Mouse (Mus musculus): Measurements from ENCODE around the gene Cars2.
A peak's percentile ranks its signal among the peaks of the same experiment; 100 is the strongest.
"Not testable (repeated sequence)": the region's sequence is repeated elsewhere in the genome, so short reads cannot be mapped to it uniquely, and the experiment has no call there.

Cars2 gene

DNA sequence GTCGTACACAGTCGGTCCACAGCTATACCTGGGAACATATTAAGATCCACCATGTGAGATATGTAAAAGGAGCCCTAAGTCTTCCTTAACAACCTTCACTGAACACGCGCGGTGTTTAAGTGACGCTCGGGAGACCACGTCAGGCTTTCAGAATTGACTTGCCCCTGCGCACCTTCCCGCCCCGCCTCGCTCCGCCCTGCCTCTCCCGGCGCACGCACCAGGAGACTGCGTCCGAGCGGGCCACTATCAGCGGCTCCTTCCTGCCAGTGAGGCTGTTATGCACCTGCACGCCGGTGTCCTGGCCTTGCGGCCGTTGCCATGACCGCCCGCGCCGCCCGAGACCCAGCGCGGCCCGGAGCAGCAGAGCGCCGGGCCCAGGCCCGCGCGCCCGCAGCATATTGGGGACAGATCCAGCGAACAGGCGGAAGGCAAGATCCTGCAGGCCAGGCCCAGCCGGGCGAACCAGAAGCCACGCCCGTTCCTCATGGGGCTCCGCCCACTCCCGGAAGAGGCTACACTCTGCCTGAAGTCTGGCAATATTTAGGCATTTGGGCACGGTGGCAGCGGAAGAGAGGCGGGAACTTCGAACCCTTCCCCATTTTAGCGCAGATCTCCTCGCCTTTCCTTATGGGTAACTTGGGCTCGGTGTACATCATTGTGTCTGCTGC, at the start of gene Cars2:
Cars2 (minus strand) TSS at position 503 of the 668 bp plus-strand sequence.
- DNase-seq (ENCODE audit: low spot score): peak; percentile 92

DNA sequence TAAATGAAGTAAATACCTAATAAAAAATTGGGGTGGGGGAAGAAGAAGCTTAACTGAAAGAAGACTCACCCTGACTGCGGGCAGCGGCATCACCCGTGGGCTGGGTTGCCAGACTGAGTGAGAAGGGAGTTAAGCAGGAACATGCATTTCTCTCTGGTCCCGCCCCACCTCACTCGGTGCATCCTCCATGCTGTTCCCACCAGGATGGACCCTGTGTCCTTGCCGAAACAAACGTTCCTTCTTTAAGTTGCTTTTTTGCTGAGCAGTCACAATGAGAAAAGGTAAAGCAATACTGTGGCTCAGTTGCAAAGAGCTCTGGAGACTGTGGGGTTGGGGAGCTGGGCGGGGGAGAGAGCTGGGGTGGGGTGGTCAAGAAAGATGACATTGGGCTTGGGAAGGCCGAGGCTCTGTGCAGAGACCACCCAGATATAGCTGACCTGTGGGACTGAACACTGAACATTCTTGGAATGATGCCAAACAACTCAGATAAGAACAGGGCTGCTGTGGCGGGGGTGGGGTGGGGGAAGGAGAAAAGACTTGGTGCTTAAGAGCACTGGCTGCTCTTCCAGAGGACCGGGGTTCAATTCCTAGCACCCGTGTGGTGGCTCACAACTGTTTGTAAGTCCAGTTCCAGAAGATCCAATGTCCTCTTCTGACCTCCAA, 42.8 kb upstream of the Cars2 start:
- peak; percentile 31 for DNase-seq (ENCODE audit: low spot score)

DNA sequence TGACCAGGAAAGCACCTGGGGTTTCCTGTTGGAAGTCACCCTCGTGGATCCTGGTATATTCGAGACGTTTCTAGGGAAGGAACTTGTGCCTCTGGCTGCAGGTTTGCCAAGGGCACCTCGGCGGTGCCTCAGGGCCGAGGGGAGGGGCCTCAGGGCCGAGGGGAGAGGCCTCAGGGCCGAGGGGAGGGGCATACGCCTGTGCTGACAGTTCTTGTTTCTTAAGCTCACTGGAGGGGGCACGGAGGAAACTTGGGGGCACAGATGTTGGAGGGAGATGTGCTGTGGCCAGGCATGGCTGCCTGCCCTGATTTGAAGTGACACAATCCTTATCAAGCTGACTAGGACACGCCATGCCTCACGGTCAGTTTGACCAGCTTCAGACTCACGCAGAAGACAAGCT, 41.7 kb upstream of the Cars2 start:
- no peak for DNase-seq (ENCODE audit: low spot score)

DNA sequence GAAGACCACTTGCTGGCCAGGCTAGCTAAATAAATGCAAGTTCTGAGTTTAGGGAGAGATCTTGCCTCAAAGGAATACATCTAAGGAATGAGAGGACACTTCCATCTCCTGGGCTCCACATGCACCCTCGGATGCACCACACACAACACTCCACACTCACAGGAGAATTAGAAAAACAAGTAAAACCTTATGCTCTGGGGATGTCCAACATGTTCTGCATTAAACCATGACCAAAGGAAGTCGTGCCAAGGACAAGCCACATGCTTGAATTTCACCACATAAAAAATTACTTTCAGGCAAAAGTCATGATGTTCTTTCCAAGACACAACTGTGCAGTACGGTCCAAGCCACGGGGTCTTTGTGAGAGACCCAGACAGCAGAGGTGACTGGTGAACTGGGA, 41.3 kb upstream of the Cars2 start:
- DNase-seq (ENCODE audit: low spot score): no peak

DNA sequence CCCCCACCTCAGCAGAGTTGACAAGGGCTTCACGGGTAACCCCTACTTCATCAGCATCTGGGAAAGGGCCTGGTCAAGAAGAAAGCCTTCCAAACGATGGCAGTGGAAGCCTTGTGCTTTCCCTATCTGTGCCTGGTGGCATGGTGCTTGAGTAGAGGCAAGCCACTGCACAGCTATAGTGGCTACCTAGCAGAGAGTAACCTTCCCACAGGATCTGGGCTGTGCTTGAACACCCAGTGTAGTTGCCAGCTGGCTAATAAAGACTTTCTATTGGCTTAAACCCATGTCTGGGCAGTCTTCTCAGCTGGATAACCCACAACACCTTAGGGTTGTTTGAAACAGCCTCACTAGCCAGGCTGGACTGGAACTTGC, 35.8 kb upstream of the Cars2 start:
- DNase-seq (ENCODE audit: low spot score): no peak

DNA sequence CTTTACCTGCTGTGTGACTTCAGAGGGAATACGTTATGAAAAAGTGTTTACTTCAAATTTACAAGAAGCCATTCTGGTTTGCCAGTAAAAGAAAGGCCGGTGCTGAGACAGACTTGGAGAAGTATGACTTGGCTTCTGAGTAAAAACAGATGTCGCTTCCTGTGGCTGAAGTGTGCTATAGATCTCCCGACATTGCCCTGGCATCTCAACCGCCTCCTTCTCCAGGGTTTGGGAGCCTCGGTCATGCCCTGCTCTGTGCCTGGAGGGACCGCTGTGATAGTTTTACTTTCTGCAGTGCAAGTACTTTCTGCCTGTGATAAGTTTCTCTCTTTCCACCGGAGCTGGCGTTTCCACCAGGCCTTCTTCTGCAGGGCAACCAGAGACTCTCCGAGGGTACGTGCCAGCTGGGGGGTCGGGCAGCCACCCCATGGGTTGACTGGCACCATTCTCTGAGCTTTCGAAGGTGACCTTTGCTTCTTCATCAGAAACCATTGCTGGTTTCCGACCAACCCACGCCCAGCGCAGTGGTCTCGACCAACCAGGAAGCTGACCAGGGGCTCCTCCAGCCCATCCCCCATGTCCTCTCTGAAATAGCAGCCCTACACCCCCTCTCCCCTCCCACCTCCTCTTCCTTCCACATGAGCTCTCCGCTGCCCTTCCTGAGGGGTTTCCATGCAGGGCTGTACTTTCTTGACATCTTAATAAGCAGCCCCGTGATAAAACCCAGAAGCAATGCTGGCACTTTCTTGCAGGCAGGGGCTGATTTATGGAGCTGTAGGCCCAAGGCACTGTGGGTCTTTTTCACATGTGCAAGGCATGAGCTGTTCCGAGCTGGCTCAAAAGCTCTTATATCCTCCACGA, 35.2 kb upstream of the Cars2 start:
- peak; percentile 56 for DNase-seq (ENCODE audit: low spot score)

DNA sequence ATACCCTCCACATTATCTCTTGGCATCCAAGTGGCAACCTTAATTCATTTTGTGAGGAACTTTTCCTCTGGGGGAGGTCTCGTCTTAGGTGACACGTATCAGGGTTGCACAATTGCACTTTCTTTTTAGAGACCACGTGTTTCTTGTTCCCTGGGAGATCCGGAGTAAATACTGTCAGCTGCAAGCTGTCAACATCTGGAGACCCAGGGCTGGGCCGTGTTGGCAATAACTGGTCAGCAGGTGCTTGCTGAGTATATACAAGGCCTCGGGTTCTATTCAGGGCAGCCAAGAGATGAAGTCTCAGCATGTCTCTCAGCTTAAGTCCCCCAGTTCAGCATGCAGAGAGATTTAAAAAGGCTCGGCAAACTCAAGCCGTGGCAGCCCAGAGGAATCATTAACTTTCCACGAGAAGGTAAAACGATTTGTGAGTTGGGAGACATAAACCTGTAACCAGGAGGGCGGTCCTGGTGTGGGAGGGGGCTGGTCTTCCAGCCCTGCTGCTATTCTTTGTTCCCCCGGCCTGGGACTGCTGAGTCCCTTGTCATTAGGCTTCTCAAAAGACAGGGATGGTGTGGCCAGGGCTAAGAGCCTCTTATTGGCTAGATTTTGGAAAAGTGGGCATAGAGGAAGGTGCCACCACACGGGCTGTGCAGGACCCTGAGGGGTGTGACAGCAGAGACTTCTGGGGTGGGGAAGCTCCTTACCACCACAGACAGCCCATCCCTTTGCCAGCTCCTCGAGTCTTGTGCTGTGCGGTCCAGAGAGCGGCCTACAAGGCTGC, 25.2 kb upstream of the Cars2 start:
- peak; percentile 74 for DNase-seq (ENCODE audit: low spot score)

DNA sequence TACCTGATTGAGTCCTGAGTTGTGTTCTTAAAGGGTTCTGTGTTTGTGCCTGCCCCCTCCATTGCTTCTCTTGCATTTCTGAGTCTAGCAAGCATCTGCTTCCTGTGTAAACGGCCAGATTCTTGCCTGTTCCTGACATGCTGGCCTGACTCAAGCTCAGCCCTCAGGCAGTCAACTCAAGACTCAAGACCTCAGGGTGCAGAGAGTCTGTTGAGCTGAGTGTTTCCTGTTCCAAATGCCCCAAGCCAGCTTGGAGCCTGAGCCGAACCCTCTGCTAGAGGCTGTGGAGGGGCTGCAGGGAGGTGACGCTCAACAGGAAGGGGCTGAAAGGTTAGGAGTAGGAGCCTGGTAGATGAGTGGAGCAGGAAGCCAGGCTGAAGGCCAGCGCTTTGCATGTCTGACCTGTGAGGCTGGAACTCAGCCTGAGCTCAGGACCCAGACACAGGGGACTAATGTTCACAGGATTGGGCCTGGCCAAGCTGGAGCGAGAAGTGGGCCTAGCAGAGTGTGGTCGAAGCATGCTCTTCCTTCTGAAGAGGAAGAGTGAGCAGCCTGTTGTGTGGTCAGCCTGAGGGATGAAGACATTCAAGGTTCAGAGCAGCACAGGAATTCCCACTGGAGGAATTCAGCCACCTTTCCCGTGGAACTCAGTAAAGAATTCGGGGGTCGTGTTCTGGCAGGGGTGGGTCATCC, 24.5 kb upstream of the Cars2 start:
- peak; percentile 32 for DNase-seq (ENCODE audit: low spot score)

DNA sequence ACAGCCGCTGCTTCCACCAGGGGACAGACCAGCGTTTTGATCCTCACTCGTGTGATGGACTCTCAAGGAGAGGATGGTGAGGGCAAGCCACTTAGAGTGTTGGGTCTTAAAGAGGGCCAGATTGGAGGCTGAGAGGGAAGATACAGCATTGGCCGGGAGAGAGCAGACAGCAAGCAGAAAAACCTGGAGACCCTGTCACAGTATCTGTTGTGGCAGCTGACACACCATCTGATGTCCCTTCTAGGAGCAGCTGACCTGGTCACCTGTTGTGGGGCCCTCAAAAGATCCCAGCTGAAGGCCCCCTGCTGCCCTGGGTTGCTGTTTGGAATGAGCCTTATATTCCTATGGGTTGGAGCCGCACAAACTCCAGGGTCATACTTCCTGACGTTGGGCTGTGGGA, 21.8 kb upstream of the Cars2 start:
- DNase-seq (ENCODE audit: low spot score): no peak

DNA sequence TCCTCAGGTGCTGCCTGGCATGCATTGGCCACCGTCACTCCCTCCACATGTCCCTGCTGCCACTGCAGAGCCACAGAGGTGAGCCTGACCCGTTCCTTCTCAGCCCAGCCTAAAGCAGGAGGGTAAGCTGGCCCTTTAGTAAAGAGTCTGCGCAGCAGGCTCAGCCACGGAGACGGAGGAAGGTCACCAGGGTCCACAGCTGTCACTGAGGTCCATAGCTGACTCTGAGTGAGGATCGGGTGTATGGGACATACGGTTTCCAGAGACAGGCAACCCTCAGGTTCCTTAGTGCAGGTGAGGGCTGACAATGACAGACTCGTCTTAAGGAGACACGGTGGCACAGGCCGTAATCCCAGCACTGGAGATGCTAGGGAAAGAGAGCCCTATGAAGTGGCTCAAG, 21.4 kb upstream of the Cars2 start:
- DNase-seq (ENCODE audit: low spot score): no peak

DNA sequence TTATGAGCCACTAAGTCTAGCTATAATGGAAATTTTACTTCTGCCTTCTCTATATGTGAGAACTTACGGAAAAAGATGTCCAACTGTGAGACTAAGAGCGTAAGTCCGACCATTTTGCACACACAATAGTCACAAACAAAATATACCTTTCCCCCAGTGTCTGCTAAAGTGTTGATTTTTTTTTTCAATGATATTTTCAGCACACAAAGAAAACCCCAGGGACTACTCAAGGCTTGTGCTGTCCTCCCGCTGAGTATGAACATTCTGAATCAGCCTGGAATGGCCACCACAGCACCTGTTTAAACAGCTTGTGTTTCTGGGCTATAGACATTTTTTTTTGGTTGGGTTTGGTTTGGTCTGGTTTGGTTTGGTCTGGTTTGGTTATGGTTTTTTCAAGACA, 20.2 kb upstream of the Cars2 start:
- no peak for DNase-seq (ENCODE audit: low spot score)

DNA sequence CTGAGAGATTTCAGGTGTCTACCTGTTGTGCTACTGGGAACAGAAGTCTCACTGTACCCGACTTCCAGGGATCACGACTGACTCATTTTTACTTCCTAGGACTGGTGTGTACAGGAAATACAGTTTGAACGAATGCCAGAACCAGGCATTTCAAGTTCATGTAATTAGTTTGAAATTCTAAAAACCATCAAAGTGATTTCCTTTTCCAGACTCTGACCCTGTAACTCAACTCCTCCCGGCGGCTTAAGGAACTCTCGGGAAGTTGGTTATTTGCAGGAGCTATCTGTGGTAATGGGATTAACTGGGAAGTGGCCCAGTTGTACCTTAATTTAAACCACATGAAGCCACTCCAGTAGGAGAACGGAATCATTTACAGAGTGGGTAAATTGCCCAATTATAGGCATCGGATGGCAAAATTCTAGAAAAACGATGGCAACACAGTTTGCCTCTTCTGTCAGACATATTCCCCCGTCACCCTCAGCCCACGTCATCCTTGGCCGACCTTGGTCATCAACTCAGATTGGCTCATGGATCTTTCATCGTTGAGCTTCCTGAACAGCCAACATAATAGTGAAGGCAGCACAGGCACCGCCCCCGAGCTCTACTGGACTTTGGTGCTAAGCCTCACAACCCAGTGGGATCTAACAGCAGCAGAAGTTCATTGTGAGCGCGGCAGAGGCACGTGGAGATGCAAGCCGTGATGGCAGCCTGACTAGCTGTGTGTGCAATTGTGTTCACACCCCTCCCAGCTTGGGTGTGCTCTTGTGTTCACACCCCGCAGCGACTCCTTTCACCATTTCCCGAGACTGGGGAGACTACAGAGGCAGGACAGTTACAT, 18.9 kb upstream of the Cars2 start:
- no peak for DNase-seq (ENCODE audit: low spot score)

DNA sequence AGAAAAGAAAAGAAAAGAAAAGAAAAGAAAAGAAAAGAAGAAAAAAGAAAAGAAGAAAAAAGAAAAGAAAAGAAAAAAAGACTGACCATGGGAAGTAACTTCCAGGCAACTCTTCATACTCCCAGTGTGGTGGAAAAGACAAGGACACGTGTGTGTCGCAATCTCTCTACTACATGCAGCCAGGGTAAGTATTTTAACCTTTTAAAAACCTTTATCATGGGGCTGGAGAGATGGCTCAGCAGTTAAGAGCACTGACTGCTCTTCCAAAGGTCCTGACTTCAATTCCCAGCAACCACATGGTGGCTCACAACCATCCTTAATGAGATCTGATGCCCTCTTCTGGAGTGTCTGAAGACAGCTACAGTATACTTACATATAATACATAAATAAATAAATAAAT, 17.6 kb upstream of the Cars2 start:
- DNase-seq (ENCODE audit: low spot score): not testable (repeated sequence)

DNA sequence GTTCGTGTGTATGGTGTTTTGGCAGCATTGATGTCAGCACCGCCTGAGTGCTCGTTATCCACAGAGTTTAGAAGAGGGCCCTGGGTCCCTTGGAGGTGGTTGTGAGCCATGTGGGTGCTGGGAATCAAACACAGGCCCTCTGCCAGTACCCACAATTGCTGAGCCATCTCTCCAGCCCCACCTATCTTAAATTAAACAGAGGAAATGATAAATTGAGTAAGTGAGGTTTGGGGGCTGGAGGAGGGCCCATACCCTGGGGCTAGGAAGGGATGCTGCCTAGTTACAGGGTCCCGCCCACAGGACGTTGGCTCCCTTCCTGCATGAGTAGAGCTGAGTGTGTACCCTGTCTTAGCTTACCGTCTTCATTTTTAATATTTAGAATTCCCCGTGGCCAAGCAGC, 14.1 kb upstream of the Cars2 start:
- DNase-seq (ENCODE audit: low spot score): no peak

DNA sequence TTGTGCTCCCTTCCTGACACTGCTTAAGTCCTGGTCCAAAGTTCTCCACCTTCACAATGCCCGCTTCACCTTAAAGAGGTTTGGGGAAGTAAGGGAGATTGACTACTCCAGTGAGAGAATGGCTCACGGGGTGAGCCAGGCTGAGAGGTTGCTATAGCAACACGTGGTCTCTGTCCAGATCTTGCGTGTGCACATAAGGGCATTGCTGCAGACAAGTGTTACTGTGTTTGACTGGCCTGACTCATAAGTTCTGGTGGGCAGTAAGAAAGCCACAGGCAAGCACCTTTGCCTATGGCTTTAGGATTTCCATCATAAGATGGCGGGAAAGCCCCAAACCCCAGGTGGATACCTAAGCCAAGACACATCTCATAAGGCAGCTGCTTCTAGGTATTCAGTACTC, 13.7 kb upstream of the Cars2 start:
- DNase-seq (ENCODE audit: low spot score): no peak

DNA sequence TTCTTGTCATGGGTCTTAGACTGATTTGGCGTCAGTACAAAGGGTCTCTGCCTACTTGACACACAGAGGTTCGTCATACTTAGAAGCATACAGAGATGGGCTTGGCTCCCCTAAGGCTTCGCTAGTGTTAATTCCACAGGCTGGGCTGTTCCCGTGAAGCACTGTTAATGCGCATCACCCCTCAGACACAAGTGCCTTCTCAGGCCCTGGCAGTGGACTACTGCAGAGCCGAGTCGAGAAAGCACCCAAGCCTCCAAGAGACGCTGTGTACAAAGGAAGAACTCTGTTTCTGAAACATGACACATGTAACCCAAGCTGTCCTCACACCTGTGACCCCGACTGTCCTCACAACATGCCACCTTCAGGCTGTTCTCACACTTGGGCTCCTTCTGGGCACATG, 9.6 kb upstream of the Cars2 start:
- DNase-seq (ENCODE audit: low spot score): no peak

DNA sequence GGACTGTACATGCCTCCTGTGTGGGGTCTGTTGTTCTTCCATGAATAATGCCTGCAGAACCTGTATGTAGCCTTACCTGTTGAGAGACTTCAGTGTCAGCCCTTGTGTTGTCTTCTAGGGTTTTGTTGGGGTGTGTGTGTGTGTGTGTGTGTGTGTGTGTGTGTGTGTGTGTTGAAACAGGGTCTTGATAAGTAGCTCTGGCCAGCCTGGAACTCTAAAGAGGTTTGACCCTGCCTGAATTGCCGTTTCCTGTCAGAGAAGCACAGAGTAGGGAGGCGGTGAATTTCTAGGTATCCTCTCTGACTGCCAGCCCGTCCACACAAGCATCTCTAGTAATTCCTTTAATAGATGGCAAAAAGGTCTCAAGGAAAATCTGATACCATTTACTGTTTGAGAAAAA, 8.9 kb upstream of the Cars2 start:
- DNase-seq (ENCODE audit: low spot score): no peak

DNA sequence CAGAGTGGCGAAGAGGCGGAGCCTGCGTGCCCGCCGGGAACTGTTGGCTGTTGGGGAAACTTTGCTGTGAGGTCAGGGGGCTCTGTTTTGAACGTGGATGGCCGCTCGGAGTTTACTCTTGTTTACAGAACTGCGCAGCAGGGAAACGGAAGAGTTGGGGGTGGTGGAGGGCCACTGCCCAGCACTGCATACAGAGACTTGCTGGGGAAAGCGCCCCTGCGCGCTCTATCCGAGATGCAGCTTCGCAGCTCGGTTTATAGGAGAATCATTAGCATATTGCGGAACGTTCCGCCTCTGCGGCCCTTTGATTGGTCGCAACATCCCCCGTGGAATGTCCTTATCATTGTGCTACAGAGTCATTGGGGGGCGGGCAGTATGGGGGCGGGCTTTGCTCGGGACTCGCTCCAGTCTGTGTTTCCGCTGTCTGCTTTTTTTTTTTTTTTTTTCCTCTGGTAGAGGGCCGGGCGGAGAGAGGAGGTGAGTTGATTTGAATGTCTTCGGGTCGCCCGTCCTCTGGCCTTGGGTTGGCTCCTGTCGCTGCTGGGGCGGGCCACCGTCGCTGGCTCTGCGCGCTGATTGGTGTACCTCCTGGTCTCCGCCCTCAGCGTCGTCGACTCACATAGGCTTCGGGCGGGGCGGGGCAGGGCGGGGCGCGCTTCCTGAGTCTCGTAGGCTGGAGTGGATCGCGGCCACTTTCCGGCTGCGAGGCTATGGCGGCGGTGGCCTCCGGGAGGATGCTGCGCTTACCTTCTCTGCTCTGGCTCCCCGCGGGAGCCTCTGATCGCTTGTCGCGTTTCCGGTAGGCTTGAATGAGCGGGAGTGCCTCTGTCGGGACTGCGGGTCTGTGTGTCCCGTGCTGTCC, 7.4 kb upstream of the Cars2 start:
- peak; percentile 99 for DNase-seq (ENCODE audit: low spot score)

DNA sequence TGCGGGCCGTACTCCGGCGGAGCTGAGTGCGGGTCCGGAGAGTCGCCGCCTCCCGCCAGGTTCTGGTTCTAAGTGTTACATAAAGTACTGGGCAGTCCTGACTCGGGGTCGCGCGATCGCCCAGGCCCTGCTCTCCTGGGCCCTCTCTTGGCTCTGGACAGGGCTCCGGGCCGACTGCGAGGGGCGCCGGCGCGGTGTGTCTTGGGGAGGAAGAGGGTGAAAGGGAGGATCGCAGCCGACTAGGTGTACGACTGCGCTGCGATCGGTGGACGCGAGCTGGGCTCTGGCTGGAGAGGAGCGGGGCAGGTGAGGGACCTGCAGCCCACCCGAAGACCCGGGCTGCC, 6.8 kb upstream of the Cars2 start:
- DNase-seq (ENCODE audit: low spot score): no peak

All from yolk sac, embryonic 10.5 days (tissue).